Mouse (Mus musculus) lung, postnatal 10 days (tissue): Measurements from ENCODE around the gene Wdr45.

Source experiments
- DNase-seq: peaks from one replicate; pipeline ENCODE4 v3.0.0; 2021

Wdr45 gene

GRCm38 (mm10) chrX:7721514-7722281 lies 7.6 kb downstream of the Wdr45 start, which contains the start of gene Gm45208:
Gm45208 (plus strand) TSS chrX:7722245.
- peak; percentile 82 for DNase-seq

- no peak for DNase-seq
Observed at GRCm38 (mm10) chrX:7722282-7722611, 8.1 kb downstream of the Wdr45 start.

GRCm38 (mm10) chrX:7722691-7723090 lies 8.6 kb downstream of the Wdr45 start:
- DNase-seq, result no peak

- DNase-seq, result no peak
Observed at GRCm38 (mm10) chrX:7724135-7724534, 10.0 kb downstream of the Wdr45 start.

- DNase-seq, result no peak
Observed at GRCm38 (mm10) chrX:7725841-7726240, 11.7 kb downstream of the Wdr45 start.

- DNase-seq, result no peak
Observed at GRCm38 (mm10) chrX:7727176-7727575, 13.0 kb downstream of the Wdr45 start.

GRCm38 (mm10) chrX:7728215-7728921 lies 14.2 kb downstream of the Wdr45 start, which contains the start of gene Praf2:
Praf2 (plus strand) TSS chrX:7728439.
- peak; percentile 85 for DNase-seq

GRCm38 (mm10) chrX:7728922-7729265 lies 14.8 kb downstream of the Wdr45 start:
- DNase-seq, result no peak

- DNase-seq, result peak; percentile 86
Observed at GRCm38 (mm10) chrX:7733571-7734156, 19.5 kb downstream of the Wdr45 start.

GRCm38 (mm10) chrX:7739336-7740081 lies 25.4 kb downstream of the Wdr45 start:
- DNase-seq, result peak; percentile 55

- DNase-seq, result peak; percentile 42
Observed at GRCm38 (mm10) chrX:7740082-7740819, 26.1 kb downstream of the Wdr45 start.

- peak; percentile 27 for DNase-seq
Observed at GRCm38 (mm10) chrX:7741103-7741502, 27.0 kb downstream of the Wdr45 start.

- DNase-seq, result no peak
Observed at GRCm38 (mm10) chrX:7743470-7743869, 29.3 kb downstream of the Wdr45 start.

GRCm38 (mm10) chrX:7744940-7745339 lies 30.8 kb downstream of the Wdr45 start:
- DNase-seq, result no peak

GRCm38 (mm10) chrX:7745429-7745828 lies 31.3 kb downstream of the Wdr45 start:
- no peak for DNase-seq

- peak; percentile 70 for DNase-seq
Observed at GRCm38 (mm10) chrX:7750432-7751116, 36.4 kb downstream of the Wdr45 start, which contains the start of gene Ccdc120. Ccdc120 (minus strand) TSS chrX:7750905.

GRCm38 (mm10) chrX:7753627-7754026 lies 39.5 kb downstream of the Wdr45 start:
- peak; percentile 61 for DNase-seq

GRCm38 (mm10) chrX:7762137-7762920 lies 48.2 kb downstream of the Wdr45 start, which contains the start of gene Tfe3:
Tfe3 (plus strand) TSS chrX:7762560.
- peak; percentile 97 for DNase-seq

- DNase-seq, result no peak
Observed at GRCm38 (mm10) chrX:7762921-7763197, 48.7 kb downstream of the Wdr45 start.

- DNase-seq, result peak; percentile 58
Observed at GRCm38 (mm10) chrX:7763631-7764393, 49.7 kb downstream of the Wdr45 start.
